Mouse (Mus musculus): ENCODE measurements around the gene Hoxb9. TPM values are rescaled to one million over a fixed set of nuclear protein-coding genes. Genes with fewer than 3 reads are reported as not detected.

Gene Hoxb9
- total and polyA plus RNA-seq, 3 experiments = not detected

- no peak for TF ChIP-seq E2F4 (IDR thresholded peaks at IDR 0.05; ENCODE audit: insufficient replicate concordance, low read depth, low read length)
These were observed 20.7 kb downstream of the Hoxb9 start, which contains the start of gene Hoxb6 (continued) for GRCm38 (mm10) chr11:96291681-96292564.

GRCm38 (mm10) chr11:96292565-96293301, 21.5 kb downstream of the Hoxb9 start:
- TF ChIP-seq ZKSCAN1 (IDR thresholded peaks at IDR 0.05; ENCODE audit: borderline replicate concordance, low read depth, low read length) = no peak
- no peak for TF ChIP-seq CTCF (conservative IDR thresholded peaks at IDR 0.05 in 1 of 2, IDR thresholded peaks at IDR 0.05 in 1 of 2; ENCODE audit: low read depth in 2 of 2, low read length in 2 of 2)
- TF ChIP-seq JUND (conservative IDR thresholded peaks at IDR 0.05; ENCODE audit: low read depth, low read length) = peak; percentile 56; the same call in 1 of the 2 replicates
- no peak for TF ChIP-seq PAX5 (IDR thresholded peaks at IDR 0.05; ENCODE audit: low read length)
- TF ChIP-seq CHD1 (IDR thresholded peaks at IDR 0.05; ENCODE audit: low read depth, low read length) = no peak
- TF ChIP-seq MEF2A (IDR thresholded peaks at IDR 0.05; ENCODE audit: borderline replicate concordance, low read depth, low read length) = no peak
- TF ChIP-seq ELF1 (IDR thresholded peaks at IDR 0.05; ENCODE audit: low read depth, low read length) = peak; percentile 54; the same call in 1 of the 2 replicates
- TF ChIP-seq E2F4 (IDR thresholded peaks at IDR 0.05; ENCODE audit: insufficient replicate concordance, low read depth, low read length) = 0 out of 2 replicates have a peak, but pooled peaks have one; percentile 57
- TF ChIP-seq TCF12 (IDR thresholded peaks at IDR 0.05; ENCODE audit: low read depth, low read length) = peak; percentile 25; the same call in 1 of the 2 replicates
- no peak; the same call in 1 of the 2 replicates for TF ChIP-seq IRF4 (IDR thresholded peaks at IDR 0.05; ENCODE audit: low read depth, low read length)
- TF ChIP-seq HCFC1 (IDR thresholded peaks at IDR 0.05; ENCODE audit: low read depth, low read length) = peak; percentile 74
- TF ChIP-seq MAZ (IDR thresholded peaks at IDR 0.05; ENCODE audit: low read depth, low read length) = 0 out of 2 replicates have a peak, but pooled peaks have one; percentile 41
- no peak for TF ChIP-seq NELFE (IDR thresholded peaks at IDR 0.05; ENCODE audit: low read depth, low read length)
- TF ChIP-seq SMC3 (IDR thresholded peaks at IDR 0.05; ENCODE audit: low read depth, low read length) = no peak
- TF ChIP-seq EP300 (IDR thresholded peaks at IDR 0.05; ENCODE audit: low read length) = peak; percentile 39
- 0 out of 2 replicates have a peak, but pooled peaks have one; percentile 46 for TF ChIP-seq TBP (conservative IDR thresholded peaks at IDR 0.05; ENCODE audit: low read depth, low read length)
- TF ChIP-seq BHLHE40 (IDR thresholded peaks at IDR 0.05; ENCODE audit: low read depth, low read length) = peak; percentile 2; the same call in 1 of the 2 replicates
- in situ Hi-C loops (cut with MboI; ENCODE audit: low pct_ligation_motif_present, low pct_unique_long_range_greater_than_20kb, low sequenced_read_pairs) (loop anchor here (10.0 kb wide), 1 partner anchor 572 kb away; no protein-coding TSS in a partner anchor), dilution Hi-C loops (cut with MboI; ENCODE audit: extremely low pct_ligation_motif_present, extremely low pct_unique_long_range_greater_than_20kb, low sequenced_read_pairs) (no loop called here)
- Histone ChIP-seq H3K9ac (ENCODE audit: insufficient read depth, low read depth) (peak overlapping the region; percentile 82), H3K36me3 (replicated peaks in 1 of 2; ENCODE audit: control insufficient read depth in 1 of 2, insufficient read depth in 1 of 2, low read length in 1 of 2) (no peaks in the 10 kb centered on the region), H3K4me1 (ENCODE audit: control insufficient read depth in 1 of 2, insufficient read depth in 2 of 2) (peaks cover 2 to 35% of the 10 kb centered on the region in 2 experiments; a peak in 2 of 4 replicates), H3K27me3 (replicated peaks) (peaks cover 92% of the 10 kb centered on the region), H3K79me2 (replicated peaks; ENCODE audit: control insufficient read depth, extremely low read depth, insufficient read depth, poor library complexity, severe bottlenecking) (no peaks in the 10 kb centered on the region), H3K4me2 (ENCODE audit: insufficient read depth, low read depth, poor library complexity, severe bottlenecking) (peak overlapping the region; percentile 91), H3K4me3 (replicated peaks in 1 of 3; ENCODE audit: low read depth in 2 of 3, low read length in 2 of 3, poor library complexity in 1 of 3) (peak overlapping the region; percentile 38 to 62 (median 53)), H3K9me3 (replicated peaks; ENCODE audit: low read length) (no peaks in the 10 kb centered on the region), H3K27ac (ENCODE audit: insufficient read depth, low read depth) (no peak overlapping the region)
- DNase-seq (ENCODE audit: extremely low read depth) = peak; percentile 45
